Mouse (Mus musculus): Measurements from ENCODE around the gene Sh2d7. TPM values are rescaled to one million over a fixed set of nuclear protein-coding genes. Genes with fewer than 3 reads are reported as not detected.
A peak's percentile ranks its signal among the peaks of the same experiment; 100 is the strongest.

Sh2d7 gene
- total RNA-seq (2018; cell fraction: chromatin; rRNA removed) = not detected
- not detected for total RNA-seq (2018; cell fraction: cytosol; rRNA removed)
- total RNA-seq (2018; cell fraction: nucleus; rRNA removed) = not detected
- not detected in 3 replicates for polyA plus RNA-seq (2018)

DNA sequence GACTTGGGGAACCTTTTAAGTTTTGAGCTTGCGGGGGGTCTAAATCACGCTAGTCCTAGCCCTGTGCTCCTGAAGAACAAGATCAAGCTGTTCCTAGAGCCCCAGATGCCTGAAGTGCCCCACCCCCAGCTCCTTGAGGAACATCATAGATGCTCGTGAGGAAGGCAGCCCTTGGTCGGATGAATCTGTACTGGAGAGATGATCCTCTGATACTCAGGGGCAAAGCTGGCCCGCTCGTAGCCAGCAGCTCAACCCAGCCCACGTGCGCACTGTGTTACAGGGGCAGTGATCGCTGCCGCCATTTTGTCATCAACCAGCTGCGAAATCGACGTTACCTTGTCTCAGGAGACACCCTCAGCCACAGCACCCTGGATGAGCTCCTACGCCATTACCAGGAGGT, at the start of gene Sh2d7:
Sh2d7 (plus strand) TSS at position 301 of the 400 bp plus-strand sequence.
- Histone ChIP-seq H3K4me3 (ENCODE audit: inconsistent target) (no peak within 1 kb of the TSS), H3K36me3 (ENCODE audit: inconsistent target) (no peaks in the 10 kb centered on the region), H3K27ac (no peak within 1 kb of the TSS), H3K79me2 (ENCODE audit: inconsistent target) (no peaks in the 10 kb centered on the region)
- 96% methylated on average over 14 of the region's 14 CpGs for WGBS (ENCODE audit: missing documents)

DNA sequence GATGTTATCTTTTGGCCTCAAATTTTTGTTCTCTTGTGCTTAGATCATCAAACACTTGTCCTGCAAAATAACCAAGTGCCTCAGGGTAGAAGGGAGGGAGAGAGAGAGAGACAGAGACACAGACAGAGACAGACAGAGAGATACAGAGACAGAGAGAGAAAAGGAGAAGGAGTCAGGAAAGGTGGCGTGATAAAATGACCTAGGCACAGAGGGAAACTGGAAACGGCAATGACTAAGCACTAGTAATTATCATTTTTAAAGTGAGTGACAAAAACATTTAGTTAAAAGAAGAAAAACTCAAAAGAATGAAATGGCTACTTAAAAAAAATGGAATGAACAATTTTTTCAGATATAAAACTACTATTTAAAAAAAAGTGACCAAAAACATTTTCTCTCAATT, 49.2 kb upstream of the Sh2d7 start:
- H3K79me2 ChIP-seq (ENCODE audit: inconsistent target) = peaks cover 22% of the 10 kb centered on the region; the same call in 1 of the 2 replicates
- H3K36me3 ChIP-seq (ENCODE audit: inconsistent target) = no peaks in the 10 kb centered on the region
- 50% methylated on average over 2 of the region's 2 CpGs for WGBS (ENCODE audit: missing documents)
- no peak overlapping the region for H3K27ac ChIP-seq
- H3K4me3 ChIP-seq (ENCODE audit: inconsistent target) = no peak overlapping the region

DNA sequence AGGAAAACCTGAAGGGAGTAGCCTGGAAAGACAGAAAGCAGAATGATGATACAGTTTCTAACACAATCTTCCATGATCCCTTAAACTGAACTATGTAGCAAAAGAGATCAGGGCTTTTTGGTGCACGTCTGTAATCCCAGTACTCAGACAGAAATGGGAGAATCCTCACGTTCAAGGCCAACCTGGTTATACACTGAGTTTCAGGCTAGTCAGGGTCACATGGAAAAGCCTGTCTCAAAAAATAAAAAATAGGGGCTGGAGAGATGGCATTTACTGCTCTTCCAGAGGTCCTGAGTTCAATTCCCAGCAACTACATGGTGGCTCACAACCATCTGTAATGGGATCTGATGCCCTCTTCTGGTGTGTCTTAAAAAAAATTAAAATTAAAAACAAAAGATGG, 48.4 kb upstream of the Sh2d7 start:
- H3K36me3 ChIP-seq (ENCODE audit: inconsistent target) = no peaks in the 10 kb centered on the region
- H3K4me3 ChIP-seq (ENCODE audit: inconsistent target) = no peak overlapping the region
- peaks cover 28% of the 10 kb centered on the region; the same call in 1 of the 2 replicates for H3K79me2 ChIP-seq (ENCODE audit: inconsistent target)
- WGBS (ENCODE audit: missing documents) = 83% methylated on average over 2 of the region's 2 CpGs
- no peak overlapping the region for H3K27ac ChIP-seq

DNA sequence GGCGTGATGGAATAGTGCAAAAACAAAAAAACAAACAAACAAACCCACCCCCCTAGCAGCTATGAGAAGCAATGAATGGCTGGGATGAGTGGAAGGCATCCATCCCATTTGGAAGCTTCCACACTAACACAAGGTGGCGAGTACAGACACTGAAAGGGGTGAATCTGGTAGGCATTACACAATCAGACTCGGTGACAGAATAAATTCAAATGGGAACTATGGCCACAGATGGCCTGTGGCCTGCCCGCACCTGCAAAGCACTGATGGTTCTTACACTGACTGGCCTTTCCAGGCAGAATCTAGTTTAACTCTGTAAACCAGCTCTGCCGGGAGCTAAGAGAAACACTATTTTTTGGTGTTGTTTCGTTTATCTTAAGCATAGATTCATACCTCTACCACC, 39.5 kb upstream of the Sh2d7 start:
- no peaks in the 10 kb centered on the region for H3K36me3 ChIP-seq (ENCODE audit: inconsistent target)
- H3K4me3 ChIP-seq (ENCODE audit: inconsistent target) = no peak overlapping the region
- H3K27ac ChIP-seq = no peak overlapping the region
- 90% methylated on average over 6 of the region's 6 CpGs for WGBS (ENCODE audit: missing documents)
- H3K79me2 ChIP-seq (ENCODE audit: inconsistent target) = peaks cover 58% of the 10 kb centered on the region; the same call in 1 of the 2 replicates

- Histone ChIP-seq H3K79me2 (ENCODE audit: inconsistent target) (peaks cover 56% of the 10 kb centered on the region; the same call in 1 of the 2 replicates), H3K36me3 (ENCODE audit: inconsistent target) (no peaks in the 10 kb centered on the region), H3K27ac (no peak overlapping the region), H3K4me3 (ENCODE audit: inconsistent target) (no peak overlapping the region)
- 70% methylated on average over 1 of the region's 3 CpGs for WGBS (ENCODE audit: missing documents)
These were observed 39.0 kb upstream of the Sh2d7 start for GRCm38 (mm10) chr9:54499791-54500190.

- Histone ChIP-seq H3K79me2 (ENCODE audit: inconsistent target) (peaks cover 45% of the 10 kb centered on the region; the same call in 1 of the 2 replicates), H3K36me3 (ENCODE audit: inconsistent target) (no peaks in the 10 kb centered on the region), H3K4me3 (ENCODE audit: inconsistent target) (peak overlapping the region; percentile 40), H3K27ac (no peak overlapping the region)
- under 1% methylated on average over 43 of the region's 43 CpGs for WGBS (ENCODE audit: missing documents)
These were observed 37.8 kb upstream of the Sh2d7 start for GRCm38 (mm10) chr9:54500832-54501452.

DNA sequence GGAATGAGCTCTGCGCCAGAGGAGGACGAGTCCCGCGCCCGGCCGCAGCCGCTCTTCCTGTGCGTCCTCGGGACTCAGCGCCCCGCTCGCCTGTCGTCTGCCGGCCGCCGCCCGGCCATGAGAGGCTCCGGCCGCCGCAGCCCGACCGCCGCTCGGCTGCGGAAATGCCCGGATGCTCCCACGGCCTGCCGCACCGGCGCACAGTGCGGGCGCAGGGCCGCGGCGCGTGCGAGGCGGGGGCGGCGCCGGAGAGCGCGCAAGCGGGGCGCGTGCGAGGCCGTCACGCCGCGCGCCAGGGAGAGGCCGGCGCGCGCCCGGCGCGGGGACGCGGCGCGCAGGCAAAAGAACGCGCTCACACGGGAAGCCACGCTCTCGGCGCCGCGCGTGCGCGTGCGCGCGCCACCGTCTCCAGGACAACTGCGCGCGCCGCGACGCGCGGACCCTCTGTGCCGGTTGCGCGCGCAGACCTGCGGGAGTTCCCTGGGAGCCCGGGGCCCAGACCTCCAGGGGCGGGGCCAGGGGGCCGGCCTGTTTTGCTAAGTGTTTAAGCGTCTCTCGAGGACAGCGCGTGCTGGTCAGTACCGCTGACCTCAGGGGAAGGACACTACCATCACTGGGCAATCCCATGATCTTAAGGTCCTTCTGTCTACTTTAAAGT, 37.2 kb upstream of the Sh2d7 start, which contains the start of gene Dmxl2:
Dmxl2 (minus strand) TSS at position 174 of the 658 bp plus-strand sequence.
- Histone ChIP-seq H3K27ac (no peak within 1 kb of the TSS), H3K4me3 (ENCODE audit: inconsistent target) (peak within 1 kb of the TSS; percentile 40), H3K79me2 (ENCODE audit: inconsistent target) (peaks cover 38% of the 10 kb centered on the region; the same call in 1 of the 2 replicates), H3K36me3 (ENCODE audit: inconsistent target) (no peaks in the 10 kb centered on the region)
- 2% methylated on average over 37 of the region's 99 CpGs for WGBS (ENCODE audit: missing documents)

DNA sequence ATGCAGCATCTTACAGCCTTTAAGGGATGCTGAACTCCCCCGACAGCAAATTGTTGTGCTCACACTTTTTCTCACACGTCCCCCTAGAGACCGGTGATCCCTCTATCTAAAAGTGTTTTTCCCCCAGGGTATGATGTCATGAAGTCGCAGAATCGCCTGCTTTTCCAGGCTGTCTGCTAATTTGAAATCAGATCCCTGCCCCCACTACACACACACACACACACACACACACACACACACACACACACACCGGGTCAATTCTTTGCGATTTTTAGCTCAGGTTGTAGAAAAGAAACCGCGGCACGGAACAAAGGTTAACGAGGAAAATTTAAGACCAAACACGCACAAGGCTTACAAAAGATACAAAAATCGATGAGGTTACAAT, 36.7 kb upstream of the Sh2d7 start:
- H3K27ac ChIP-seq = no peak overlapping the region
- peaks cover 33% of the 10 kb centered on the region; the same call in 1 of the 2 replicates for H3K79me2 ChIP-seq (ENCODE audit: inconsistent target)
- H3K36me3 ChIP-seq (ENCODE audit: inconsistent target) = no peaks in the 10 kb centered on the region
- WGBS (ENCODE audit: missing documents) = 3% methylated on average over 11 of the region's 13 CpGs
- peak overlapping the region; percentile 13; the same call in 1 of the 2 replicates for H3K4me3 ChIP-seq (ENCODE audit: inconsistent target)

GRCm38 (mm10) chr9:54502873-54503272, 35.9 kb upstream of the Sh2d7 start:
- WGBS (ENCODE audit: missing documents) = 56% methylated on average over 12 of the region's 12 CpGs
- H3K27ac ChIP-seq = no peak overlapping the region
- no peak overlapping the region for H3K4me3 ChIP-seq (ENCODE audit: inconsistent target)
- H3K36me3 ChIP-seq (ENCODE audit: inconsistent target) = no peaks in the 10 kb centered on the region
- peaks cover 25% of the 10 kb centered on the region; the same call in 1 of the 2 replicates for H3K79me2 ChIP-seq (ENCODE audit: inconsistent target)

DNA sequence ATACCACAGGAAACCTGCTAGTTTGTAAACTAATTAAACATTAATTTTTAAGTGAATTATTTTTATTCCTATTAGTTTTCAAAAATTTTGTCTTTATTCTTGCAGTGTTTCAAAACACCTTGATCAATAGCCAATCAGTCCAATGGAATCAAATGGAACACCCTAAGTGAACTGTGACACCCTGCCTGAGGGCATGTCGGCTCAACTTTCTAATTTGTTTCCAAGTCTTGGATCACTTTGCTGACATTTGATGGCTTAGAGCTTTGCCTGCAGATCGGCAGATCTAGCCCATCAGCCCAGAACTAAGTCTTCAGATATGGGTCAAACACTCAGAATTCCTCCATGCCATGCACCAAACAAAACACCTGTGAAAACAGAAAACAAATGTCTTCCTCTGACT, 22.8 kb upstream of the Sh2d7 start:
- WGBS (ENCODE audit: missing documents) = 87% methylated on average over 2 of the region's 2 CpGs
- Histone ChIP-seq H3K4me3 (ENCODE audit: inconsistent target) (no peak overlapping the region), H3K27ac (no peak overlapping the region), H3K79me2 (ENCODE audit: inconsistent target) (no peaks in the 10 kb centered on the region), H3K36me3 (ENCODE audit: inconsistent target) (no peaks in the 10 kb centered on the region)

- Histone ChIP-seq H3K36me3 (ENCODE audit: inconsistent target) (no peaks in the 10 kb centered on the region), H3K4me3 (ENCODE audit: inconsistent target) (no peak overlapping the region), H3K27ac (no peak overlapping the region), H3K79me2 (ENCODE audit: inconsistent target) (no peaks in the 10 kb centered on the region)
- 83% methylated on average over 7 of the region's 7 CpGs for WGBS (ENCODE audit: missing documents)
These were observed 19.9 kb upstream of the Sh2d7 start for GRCm38 (mm10) chr9:54518921-54519320.

DNA sequence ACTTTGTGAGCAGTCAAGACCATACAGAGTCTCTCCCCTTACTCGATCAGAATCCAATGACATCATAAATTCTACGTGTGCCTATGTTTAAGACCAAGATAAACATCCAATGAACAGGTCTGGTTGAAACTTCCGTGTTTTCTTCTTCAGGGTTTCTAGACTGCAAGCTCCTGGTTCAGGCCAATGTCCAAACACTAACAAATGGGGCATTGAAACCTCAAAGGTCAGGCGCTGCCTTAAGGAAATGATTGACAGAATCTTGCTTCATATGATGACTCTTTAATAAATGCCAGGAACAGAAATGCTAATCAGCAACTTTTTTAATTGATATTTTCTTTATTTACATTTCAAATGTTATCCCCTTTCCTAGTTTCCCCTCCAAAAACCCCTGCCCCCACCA, 18.5 kb upstream of the Sh2d7 start:
- Histone ChIP-seq H3K36me3 (ENCODE audit: inconsistent target) (no peaks in the 10 kb centered on the region), H3K4me3 (ENCODE audit: inconsistent target) (no peak overlapping the region), H3K79me2 (ENCODE audit: inconsistent target) (no peaks in the 10 kb centered on the region), H3K27ac (no peak overlapping the region)
- WGBS (ENCODE audit: missing documents) = 85% methylated on average over 4 of the region's 4 CpGs

DNA sequence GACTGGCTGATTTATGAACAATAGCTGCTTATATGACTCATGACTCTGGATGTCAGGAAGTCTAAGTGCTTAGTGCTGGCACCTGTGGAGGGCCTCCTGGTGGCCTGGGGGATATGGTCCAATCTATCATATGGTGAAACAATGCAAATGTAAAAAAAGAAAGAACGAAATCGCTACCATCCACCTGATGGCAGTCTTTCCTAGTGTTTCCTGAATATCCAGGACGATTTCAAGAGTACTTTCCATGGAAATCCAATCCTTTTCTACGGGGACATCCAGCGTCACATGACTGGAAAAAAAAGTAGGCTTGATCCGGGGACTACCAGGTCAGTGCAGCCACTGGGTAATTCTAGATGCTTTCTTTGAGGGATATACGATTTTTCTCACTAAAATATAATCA, 11.1 kb upstream of the Sh2d7 start:
- Histone ChIP-seq H3K27ac (no peak overlapping the region), H3K36me3 (ENCODE audit: inconsistent target) (no peaks in the 10 kb centered on the region), H3K4me3 (ENCODE audit: inconsistent target) (no peak overlapping the region), H3K79me2 (ENCODE audit: inconsistent target) (no peaks in the 10 kb centered on the region)
- 87% methylated on average over 7 of the region's 7 CpGs for WGBS (ENCODE audit: missing documents)

DNA sequence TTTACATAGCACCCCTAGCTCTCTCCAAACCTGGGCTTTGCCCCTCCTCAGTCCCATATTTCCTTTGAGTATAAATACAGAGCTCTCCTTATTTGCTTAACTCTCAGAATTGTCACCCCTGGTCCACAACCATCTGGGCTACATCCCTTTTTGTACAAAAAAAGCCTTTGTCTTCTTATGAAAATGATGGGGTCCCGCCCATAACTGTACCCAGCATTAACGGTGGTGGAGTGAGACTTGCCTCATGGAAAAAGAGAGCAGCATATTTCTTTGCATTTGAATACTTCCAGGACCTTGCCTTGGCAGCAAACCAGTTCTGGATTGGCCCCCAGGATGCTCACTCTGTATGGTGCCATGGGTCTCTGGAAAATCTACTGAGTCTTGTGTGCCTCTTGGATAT, 8.8 kb upstream of the Sh2d7 start:
- no peaks in the 10 kb centered on the region for H3K79me2 ChIP-seq (ENCODE audit: inconsistent target)
- H3K4me3 ChIP-seq (ENCODE audit: inconsistent target) = no peak overlapping the region
- no peaks in the 10 kb centered on the region for H3K36me3 ChIP-seq (ENCODE audit: inconsistent target)
- 92% methylated on average over 2 of the region's 2 CpGs for WGBS (ENCODE audit: missing documents)
- no peak overlapping the region for H3K27ac ChIP-seq

- H3K36me3 ChIP-seq (ENCODE audit: inconsistent target) = no peaks in the 10 kb centered on the region
- no peak overlapping the region for H3K27ac ChIP-seq
- no peaks in the 10 kb centered on the region for H3K79me2 ChIP-seq (ENCODE audit: inconsistent target)
- WGBS (ENCODE audit: missing documents) = 86% methylated on average over 5 of the region's 6 CpGs
- H3K4me3 ChIP-seq (ENCODE audit: inconsistent target) = no peak overlapping the region
These were observed 7.9 kb upstream of the Sh2d7 start for GRCm38 (mm10) chr9:54530836-54531235.
